7 mouse cellular contexts compared by ENCODE assay signal in the genomic region with DNA sequence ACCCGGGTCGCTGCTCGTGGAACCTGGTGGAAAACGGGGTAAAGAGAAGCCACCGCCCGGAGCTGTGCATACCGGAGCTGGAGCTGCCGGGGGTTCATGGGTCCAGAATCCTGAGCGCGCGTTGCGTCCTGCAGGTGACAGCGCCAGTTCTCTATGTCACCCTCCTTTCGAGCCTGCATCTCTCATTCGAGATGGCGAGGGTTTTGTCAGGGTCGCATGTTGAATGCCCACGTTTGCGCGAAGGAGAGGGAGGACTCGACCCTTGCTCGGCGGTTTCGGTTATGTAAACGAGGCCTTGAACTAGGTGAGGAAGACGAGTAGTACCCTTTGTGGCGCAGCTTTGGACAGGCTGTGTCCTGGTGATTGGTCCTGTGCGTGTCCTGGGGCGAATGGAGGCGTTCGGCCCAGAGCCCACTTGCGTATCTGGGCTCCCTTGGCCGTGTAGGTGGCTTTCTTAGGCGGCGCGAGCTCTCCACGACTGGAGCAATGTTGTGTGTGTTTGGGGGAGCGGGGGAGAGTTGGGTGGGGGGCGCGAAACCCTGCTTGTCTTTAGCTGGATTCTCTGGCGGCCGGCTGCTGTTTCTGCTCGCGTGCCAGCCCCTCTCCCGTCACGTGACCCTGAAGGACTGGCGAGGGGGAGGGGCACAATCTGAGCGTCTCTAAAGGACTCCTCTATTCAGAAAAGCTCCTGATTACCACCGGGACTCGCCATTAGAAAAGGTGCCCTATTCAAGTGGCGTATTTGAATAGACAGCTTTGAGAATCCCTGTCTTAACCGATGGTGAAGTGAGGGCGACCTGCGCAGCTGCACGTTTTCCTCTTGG. TPM values are rescaled to one million over a fixed set of nuclear protein-coding genes. Genes with fewer than 3 reads are reported as not detected.
DNase-seq lines count a peak whose midpoint lies in the region; ATAC-seq and TF ChIP-seq lines count a peak whose summit lies in the region.

No protein-coding gene starts in this region.

- peak overlapping the region; percentile 77 for H3K27ac ChIP-seq in forebrain, embryonic 10.5 days
- H3K27ac ChIP-seq in heart, embryonic 15.5 days = peak overlapping the region; percentile 32; the same call in 1 of the 2 replicates
- no peak overlapping the region for H3K27ac ChIP-seq in liver, embryonic 11.5 days (ENCODE audit: low read depth, low read length)
- peak overlapping the region; percentile 1; the same call in 1 of the 2 replicates for H3K27ac ChIP-seq in stomach, embryonic 16.5 days (ENCODE audit: low read length)

- H3K4me3 ChIP-seq in forebrain, embryonic 10.5 days = peak overlapping the region; percentile 67
- peak overlapping the region; percentile 65 for H3K4me3 ChIP-seq in heart, embryonic 15.5 days
- peak overlapping the region; percentile 58 for H3K4me3 ChIP-seq in liver, embryonic 11.5 days (ENCODE audit: low read depth, low read length)
- no peak overlapping the region for H3K4me3 ChIP-seq in myocyte
- H3K4me3 ChIP-seq in stomach, embryonic 16.5 days (replicated peaks; ENCODE audit: low read length) = peak overlapping the region; percentile 63

- H3ac ChIP-seq in myocyte (ENCODE audit: control insufficient read depth, insufficient read length) = no peak overlapping the region

- WGBS in forebrain, embryonic 10.5 days = under 1% methylated on average over 55 of the region's 55 CpGs
- under 1% methylated on average over 55 of the region's 55 CpGs for WGBS in heart, embryonic 15.5 days
- WGBS in liver, embryonic 11.5 days = 1% methylated on average over 55 of the region's 55 CpGs
- 1% methylated on average over 55 of the region's 55 CpGs for WGBS in stomach, embryonic 16.5 days

- DNase-seq in brain, embryonic 14.5 days (ENCODE audit: low read depth) = peak; percentile 92
- peak; percentile 74 for DNase-seq in forebrain, embryonic 10.5 days (ENCODE audit: extremely low spot score, low spot score)
- DNase-seq in kidney, postnatal 10 days = peak; percentile 79
- peak; percentile 43 for DNase-seq in liver, embryonic 11.5 days (ENCODE audit: low spot score)

- peak overlapping the region; percentile 92 for H3K4me2 ChIP-seq in heart, embryonic 15.5 days
- H3K4me2 ChIP-seq in liver, embryonic 11.5 days = peak overlapping the region; percentile 81
- peak overlapping the region; percentile 69 for H3K4me2 ChIP-seq in myocyte (ENCODE audit: low read depth)
- peak overlapping the region; percentile 99 for H3K4me2 ChIP-seq in stomach, embryonic 16.5 days (ENCODE audit: low read depth, low read length)

- no peaks in the 10 kb centered on the region for H3K36me3 ChIP-seq in forebrain, embryonic 10.5 days (replicated peaks)
- H3K36me3 ChIP-seq in heart, embryonic 15.5 days = no peaks in the 10 kb centered on the region
- no peaks in the 10 kb centered on the region for H3K36me3 ChIP-seq in liver, embryonic 11.5 days (ENCODE audit: control insufficient read depth, insufficient read depth, low read length)
- no peaks in the 10 kb centered on the region for H3K36me3 ChIP-seq in myocyte (ENCODE audit: control insufficient read depth, insufficient read depth)
- no peaks in the 10 kb centered on the region for H3K36me3 ChIP-seq in stomach, embryonic 16.5 days (ENCODE audit: control insufficient read depth, insufficient read depth, low read length)

- peaks cover 25% of the 10 kb centered on the region for H3K4me1 ChIP-seq in forebrain, embryonic 10.5 days
- peaks cover 16% of the 10 kb centered on the region for H3K4me1 ChIP-seq in heart, embryonic 15.5 days (replicated peaks)
- H3K4me1 ChIP-seq in liver, embryonic 11.5 days (replicated peaks; ENCODE audit: control insufficient read depth, insufficient read depth, low read length) = peaks cover 8% of the 10 kb centered on the region; the same call in 1 of the 2 replicates
- H3K4me1 ChIP-seq in stomach, embryonic 16.5 days (ENCODE audit: control insufficient read depth, insufficient read depth, low read length) = no peaks in the 10 kb centered on the region

- H3K27me3 ChIP-seq in forebrain, embryonic 10.5 days (ENCODE audit: poor library complexity, severe bottlenecking) = peaks cover 58% of the 10 kb centered on the region
- H3K27me3 ChIP-seq in heart, embryonic 15.5 days = 0 out of 2 replicates have a peak, but pooled peaks cover 3% of the 10 kb centered on the region
- peaks cover 62% of the 10 kb centered on the region for H3K27me3 ChIP-seq in liver, embryonic 11.5 days (replicated peaks; ENCODE audit: control insufficient read depth, insufficient read depth, low read length)
- peaks cover 13% of the 10 kb centered on the region for H3K27me3 ChIP-seq in myocyte (ENCODE audit: control insufficient read depth, insufficient read depth, insufficient read length)
- H3K27me3 ChIP-seq in stomach, embryonic 16.5 days (ENCODE audit: control insufficient read depth, insufficient read depth, low read length) = peaks cover 24% of the 10 kb centered on the region

- no peaks in the 10 kb centered on the region for H3K9me3 ChIP-seq in forebrain, embryonic 10.5 days
- H3K9me3 ChIP-seq in heart, embryonic 15.5 days (replicated peaks) = no peaks in the 10 kb centered on the region
- H3K9me3 ChIP-seq in liver, embryonic 11.5 days (ENCODE audit: control insufficient read depth, low read length) = no peaks in the 10 kb centered on the region
- H3K9me3 ChIP-seq in stomach, embryonic 16.5 days (replicated peaks; ENCODE audit: control insufficient read depth, low read length) = no peaks in the 10 kb centered on the region

- no peak for TF ChIP-seq CTCF in brain, embryonic 14.5 days (IDR thresholded peaks at IDR 0.05; ENCODE audit: borderline replicate concordance, extremely low read depth, insufficient read depth, insufficient read length)

- H3K9ac ChIP-seq in heart, embryonic 15.5 days = peak overlapping the region; percentile 47
- no peak overlapping the region; the same call in 1 of the 2 replicates for H3K9ac ChIP-seq in liver, embryonic 11.5 days (ENCODE audit: low read depth, low read length)
- peak overlapping the region; percentile 70 for H3K9ac ChIP-seq in stomach, embryonic 16.5 days (ENCODE audit: low read length)

- TF ChIP-seq POLR2A in brain, embryonic 14.5 days (IDR thresholded peaks at IDR 0.05; ENCODE audit: borderline replicate concordance, extremely low read depth, insufficient read depth, insufficient read length, poor library complexity, severe bottlenecking) = 0 out of 2 replicates have a peak, but pooled peaks have one; percentile 7
- TF ChIP-seq POLR2A in myocyte (IDR thresholded peaks at IDR 0.05; ENCODE audit: insufficient read length, low read depth) = no peak

- H3K79me2 ChIP-seq in myocyte (ENCODE audit: control insufficient read depth, insufficient read depth) = no peaks in the 10 kb centered on the region

- ATAC-seq in heart, embryonic 15.5 days (replicated peaks; ENCODE audit: insufficient number of reproducible peaks, insufficient read depth, low FRiP score, low read depth) = no peak
- ATAC-seq in liver, embryonic 11.5 days (replicated peaks; ENCODE audit: low FRiP score) = peak; percentile 15
- no peak for ATAC-seq in stomach, embryonic 16.5 days (ENCODE audit: insufficient read depth, low FRiP score)

TF ChIP-seq in myocyte, 11 proteins besides CTCF, POLR2A, EP300 and RAD21:
- no peak for TF ChIP-seq POLR2AphosphoS2 (IDR thresholded peaks at IDR 0.05; ENCODE audit: insufficient read length, low read depth)
- no peak for TF ChIP-seq MYOG (IDR thresholded peaks at IDR 0.05; ENCODE audit: control insufficient read depth in 1 of 3, insufficient read depth in 1 of 3, insufficient read length in 2 of 3, low read depth in 2 of 3)
- TF ChIP-seq TCF3 (IDR thresholded peaks at IDR 0.05; ENCODE audit: insufficient read length, low read depth) = no peak
- peak; percentile 46 for TF ChIP-seq USF1 (IDR thresholded peaks at IDR 0.05; ENCODE audit: low read depth)
- TF ChIP-seq MAX (IDR thresholded peaks at IDR 0.05; ENCODE audit: low read depth) = no peak

RNA-seq across cellular contexts. Expression of a gene that starts 0.8 kb away (rescaled TPM):
- 11.2 and 14.1 TPM in 2 replicates for polyA plus RNA-seq in brain, embryonic 14.5 days (2012; rRNA removed)
- polyA plus RNA-seq in forebrain, embryonic 10.5 days (2016; fragmentation: Nextera tagmentation; extraction: Ambion mirVana) = 1.4 and 2.0 TPM in 2 replicates
- polyA plus RNA-seq in heart, embryonic 15.5 days (2015; fragmentation: Nextera tagmentation; extraction: Ambion mirVana) = 4.1 and 5.6 TPM in 2 replicates
- polyA plus RNA-seq in liver, embryonic 11.5 days (2014; fragmentation: Nextera tagmentation; extraction: Ambion mirVana) = 0.14 and 0.32 TPM in 2 replicates
- polyA plus RNA-seq in myocyte (2012; fragmentation: generic; extraction: Trizol) = not detected
- polyA plus RNA-seq in stomach, embryonic 16.5 days (2015; fragmentation: Nextera tagmentation; extraction: Ambion mirVana) = 5.3 and 6.8 TPM in 2 replicates

RNA-seq across cellular contexts. Expression of a gene that starts 46.4 kb away (rescaled TPM):
- polyA plus RNA-seq in brain, embryonic 14.5 days (2012; rRNA removed) = 0.12 TPM in 1 of 2 replicates, not detected in the other
- not detected in 2 replicates for polyA plus RNA-seq in forebrain, embryonic 10.5 days (2016; fragmentation: Nextera tagmentation; extraction: Ambion mirVana)
- not detected in 2 replicates for polyA plus RNA-seq in heart, embryonic 15.5 days (2015; fragmentation: Nextera tagmentation; extraction: Ambion mirVana)
- polyA plus RNA-seq in liver, embryonic 11.5 days (2014; fragmentation: Nextera tagmentation; extraction: Ambion mirVana) = not detected in 2 replicates
- polyA plus RNA-seq in myocyte (2012; fragmentation: generic; extraction: Trizol) = not detected
- not detected in 2 replicates for polyA plus RNA-seq in stomach, embryonic 16.5 days (2015; fragmentation: Nextera tagmentation; extraction: Ambion mirVana)

RNA-seq across cellular contexts. Expression of a gene that starts 52.1 kb away (rescaled TPM):
- 9.1 and 12.1 TPM in 2 replicates for polyA plus RNA-seq in brain, embryonic 14.5 days (2012; rRNA removed)
- polyA plus RNA-seq in forebrain, embryonic 10.5 days (2016; fragmentation: Nextera tagmentation; extraction: Ambion mirVana) = 23.7 and 25.7 TPM in 2 replicates
- polyA plus RNA-seq in heart, embryonic 15.5 days (2015; fragmentation: Nextera tagmentation; extraction: Ambion mirVana) = 8.8 and 9.3 TPM in 2 replicates
- 17.1 and 17.6 TPM in 2 replicates for polyA plus RNA-seq in liver, embryonic 11.5 days (2014; fragmentation: Nextera tagmentation; extraction: Ambion mirVana)
- 0.72 TPM for polyA plus RNA-seq in myocyte (2012; fragmentation: generic; extraction: Trizol)
- polyA plus RNA-seq in stomach, embryonic 16.5 days (2015; fragmentation: Nextera tagmentation; extraction: Ambion mirVana) = 11.6 and 13.1 TPM in 2 replicates
